Mouse (Mus musculus) CH12F3 (cell line): Measurements from ENCODE around the gene Slc22a2.
"Not testable (repeated sequence)": the region's sequence is repeated elsewhere in the genome, so short reads cannot be mapped to it uniquely, and the experiment has no call there.

Source experiments
- in situ Hi-C: fragments of 300-500 bp; cut with MboI; formaldehyde crosslinking; loops from 2 replicates; pipeline ENCODE4 v1.14.3; 2020; ENCODE audit warnings: low sequenced_read_pairs

Gene Slc22a2

DNA sequence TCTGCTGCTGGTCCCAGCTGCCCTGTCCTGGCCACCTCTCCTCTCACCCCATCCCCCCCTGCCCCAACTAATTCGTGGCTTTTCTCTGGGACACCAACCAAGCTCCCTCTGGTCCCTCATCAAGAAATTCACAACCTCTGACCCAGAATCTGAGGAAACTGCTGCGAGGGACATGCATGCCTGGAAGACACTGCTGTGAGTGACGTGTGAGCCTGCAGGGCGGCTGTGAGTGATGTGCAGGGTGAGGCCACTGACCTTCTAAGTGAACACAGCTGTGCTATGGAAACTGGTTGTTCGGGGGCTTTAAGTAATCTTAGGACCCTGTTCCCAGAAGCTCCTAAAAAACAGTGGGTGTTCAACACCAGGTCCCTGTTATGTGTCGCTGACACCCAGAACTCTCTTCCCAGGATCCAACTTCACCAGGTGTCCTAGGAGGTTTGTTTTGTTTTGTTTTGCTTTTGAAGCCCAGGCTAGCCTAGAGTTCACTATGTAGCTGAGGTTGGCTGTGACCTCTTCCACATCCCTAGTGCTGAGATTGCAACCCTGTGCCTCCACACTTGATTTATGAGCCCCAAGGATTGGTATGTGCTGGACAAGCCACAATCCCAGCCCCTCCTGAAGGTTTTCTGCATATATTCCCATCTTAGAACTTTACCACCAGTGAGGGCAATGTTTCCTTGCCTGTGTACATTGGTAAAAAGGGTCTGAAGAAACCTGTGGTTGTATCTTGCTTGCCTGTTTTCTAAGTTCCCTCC is 47.2 kb downstream of the Slc22a2 start:
- in situ Hi-C loops: no loop called here

DNA sequence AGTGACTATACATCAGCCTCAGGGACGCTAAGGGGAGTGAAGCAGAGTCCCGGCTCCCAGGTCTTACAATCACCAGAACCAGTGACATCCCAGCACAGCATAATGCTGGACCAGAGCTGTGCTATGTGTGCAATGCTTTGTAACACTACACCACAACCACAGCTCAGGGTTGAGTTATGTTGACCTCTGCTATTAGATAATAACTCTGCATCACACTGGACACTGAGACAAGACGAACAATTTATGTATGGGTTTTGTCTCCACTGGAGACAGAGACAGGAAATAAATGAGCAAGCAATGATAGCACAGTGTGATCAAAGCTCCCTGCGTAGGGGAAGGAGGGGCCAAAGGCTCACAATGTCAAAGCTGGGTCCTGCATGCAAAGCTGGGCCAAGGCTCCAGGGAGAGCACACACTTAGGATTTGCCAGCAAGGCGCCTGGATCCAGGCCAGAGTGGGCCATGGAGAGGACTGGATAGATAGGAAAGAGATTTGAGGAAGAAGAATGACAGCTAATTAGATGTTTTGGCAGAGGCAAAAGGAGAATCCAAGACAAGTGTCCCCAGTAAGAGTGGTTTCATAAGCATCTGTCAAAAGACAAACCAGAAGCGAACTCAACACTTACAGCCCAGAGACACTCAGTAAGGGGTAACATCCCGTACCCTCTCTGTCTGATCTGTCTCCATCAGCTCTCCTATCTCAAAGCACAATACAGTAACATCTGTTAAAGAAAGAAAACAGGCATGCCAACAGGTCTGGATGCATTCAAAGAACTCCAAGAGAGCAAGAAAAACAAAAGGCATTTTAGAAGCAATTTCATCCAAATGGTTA is 48.1 kb downstream of the Slc22a2 start:
- in situ Hi-C loops: no loop called here

DNA sequence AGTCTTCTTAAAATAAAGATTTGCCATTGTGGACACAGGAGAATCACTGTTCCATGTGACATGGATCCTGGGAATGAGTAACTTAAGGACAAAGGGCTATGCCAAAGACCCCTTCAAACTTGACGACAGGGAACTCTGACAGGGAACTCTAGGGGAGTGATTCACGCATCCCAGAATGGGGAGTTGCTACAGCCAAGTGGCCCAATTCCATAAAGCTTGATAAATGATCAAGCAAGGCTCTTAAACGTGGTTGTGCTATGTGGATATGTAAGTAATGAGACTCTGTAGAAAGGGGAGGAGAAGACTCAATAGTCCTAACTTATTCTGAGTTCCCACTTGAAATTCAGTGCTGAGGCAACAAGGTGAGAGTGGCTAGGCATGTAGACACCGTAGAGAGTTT is 50.9 kb downstream of the Slc22a2 start:
- in situ Hi-C loops: no loop called here

DNA sequence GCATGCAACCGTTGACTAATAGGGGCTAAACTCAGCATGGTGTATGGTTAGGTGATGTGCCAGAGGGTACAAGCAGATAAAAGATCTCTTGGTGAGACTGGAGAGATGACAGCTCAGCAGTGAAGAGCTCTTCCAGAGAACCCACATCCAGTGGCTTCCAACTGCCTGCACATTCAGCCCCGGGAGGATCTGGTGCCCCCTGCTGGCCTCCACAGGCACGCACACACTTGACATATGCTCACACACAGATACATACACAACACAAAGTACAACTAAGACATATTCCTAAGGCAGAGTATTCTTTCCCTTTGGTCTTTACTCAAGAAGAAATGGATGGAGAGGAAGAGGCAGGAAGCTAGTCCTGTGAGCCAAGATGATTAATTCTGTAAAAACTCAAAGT is 55.7 kb downstream of the Slc22a2 start:
- in situ Hi-C loops: no loop called here

DNA sequence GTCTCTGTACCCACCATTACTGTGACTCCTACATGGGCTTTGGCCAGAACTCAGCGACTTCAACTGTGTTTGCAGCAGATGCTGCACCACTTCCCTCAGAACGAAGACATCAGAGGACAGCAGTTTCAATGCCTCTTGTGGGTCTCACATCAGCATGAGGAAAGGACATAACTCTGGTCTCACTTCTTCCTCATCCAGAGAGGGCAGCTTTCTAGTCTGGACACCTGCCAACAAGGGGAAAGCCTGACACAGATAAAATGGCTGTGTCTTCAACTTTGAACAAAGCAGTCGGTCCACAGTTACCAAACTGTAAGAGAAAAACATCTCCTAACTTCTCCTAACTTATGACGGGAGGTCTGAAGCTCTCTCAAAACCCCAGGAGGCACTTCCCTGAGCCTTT is 57.2 kb downstream of the Slc22a2 start:
- in situ Hi-C loops: no loop called here

DNA sequence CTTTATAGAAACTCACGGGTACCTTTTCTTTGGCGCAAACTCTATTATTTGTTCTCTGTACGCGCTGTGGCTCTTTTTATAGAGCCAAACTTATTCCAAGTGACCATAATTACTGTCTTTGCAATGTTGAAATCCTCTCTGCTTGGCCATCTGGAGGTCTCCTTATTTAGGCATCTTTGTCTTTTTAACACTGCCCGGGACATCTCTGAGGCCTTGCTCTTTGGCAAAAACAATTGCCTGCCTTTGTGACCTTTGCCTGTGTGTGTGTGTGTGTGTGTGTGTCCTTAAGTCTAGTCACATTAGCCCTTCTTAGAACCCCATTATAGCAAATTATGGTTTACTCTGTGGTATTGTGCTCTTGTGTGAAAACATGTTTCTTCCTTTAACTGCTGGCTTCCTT is 61.5 kb downstream of the Slc22a2 start:
- in situ Hi-C loops: no loop called here

DNA sequence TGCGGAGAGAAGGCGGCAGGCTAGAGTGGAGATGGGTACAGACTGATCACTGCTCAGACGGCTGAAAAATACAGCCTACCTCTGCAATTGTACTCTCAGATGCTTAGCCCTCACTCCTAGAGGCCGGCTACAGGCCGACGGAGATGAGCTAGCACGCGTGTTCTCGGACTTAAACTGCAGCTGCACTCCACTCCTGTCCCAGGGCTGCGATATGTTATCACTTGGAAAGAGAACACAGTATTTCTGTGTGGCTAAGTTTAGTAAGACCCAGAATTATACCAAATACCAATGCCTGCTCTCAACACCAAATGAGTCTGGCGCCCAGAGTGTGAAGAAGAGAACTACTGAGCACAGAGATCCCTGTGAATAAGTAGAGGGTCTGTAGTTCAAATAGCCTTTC is 68.7 kb downstream of the Slc22a2 start:
- in situ Hi-C loops: no loop called here

DNA sequence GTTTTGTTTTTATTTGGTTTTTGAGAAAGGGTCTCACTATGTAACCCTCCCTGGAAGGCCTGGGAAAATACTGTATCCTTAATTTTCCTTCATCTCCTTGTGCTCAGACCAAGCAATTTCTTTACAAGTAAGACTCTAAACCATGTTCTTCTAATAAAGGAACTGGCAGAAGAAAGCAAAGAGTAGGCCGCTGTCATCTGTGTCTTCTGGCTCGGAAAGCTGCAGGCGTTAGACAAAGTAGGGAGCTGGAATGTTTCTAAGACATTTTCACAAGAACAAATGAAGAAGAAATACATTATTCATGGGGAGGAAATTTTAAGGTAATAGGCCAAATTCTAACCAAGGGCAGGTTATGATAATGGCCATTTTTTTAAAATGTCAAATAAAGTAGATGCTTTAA is 70.1 kb downstream of the Slc22a2 start:
- in situ Hi-C loops: no loop called here

DNA sequence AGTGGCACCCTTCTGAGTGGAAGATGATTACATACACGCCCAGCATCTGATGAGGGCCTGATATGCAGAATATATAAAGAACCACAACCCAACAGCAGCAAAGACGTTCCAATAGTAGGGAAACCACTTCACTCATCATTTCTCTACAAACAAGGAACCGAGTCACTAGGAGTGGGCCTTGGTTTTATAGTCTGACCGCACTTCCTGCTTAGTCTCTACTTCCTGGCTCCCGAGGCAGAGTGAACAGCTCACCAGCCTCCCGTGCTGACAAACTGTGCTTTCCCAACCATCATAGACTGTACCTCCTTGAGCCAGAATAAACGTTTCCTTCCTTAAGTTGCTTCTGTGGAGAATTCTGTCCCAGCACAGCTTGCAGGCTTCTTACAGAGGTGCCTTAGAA is 71.9 kb downstream of the Slc22a2 start:
- in situ Hi-C loops: no loop called here

DNA sequence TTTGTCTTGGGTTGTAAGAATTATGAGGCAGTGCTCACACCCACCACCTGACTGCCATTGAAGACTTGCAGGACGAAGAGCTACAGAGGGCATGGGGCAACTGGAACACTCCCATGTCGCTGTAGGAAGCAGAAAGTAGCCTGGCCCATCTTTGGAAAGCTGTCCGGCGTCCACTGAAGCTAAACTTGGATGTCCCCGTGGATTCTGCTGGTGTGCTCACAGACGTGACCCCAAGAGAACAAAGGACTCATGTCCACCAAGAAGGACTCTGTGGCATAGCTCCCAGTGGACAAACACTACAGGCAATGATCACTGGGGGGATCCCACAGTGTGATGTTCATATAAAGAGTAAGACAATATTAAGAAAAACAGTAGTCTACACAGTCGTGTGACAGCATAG is 74.9 kb downstream of the Slc22a2 start:
- in situ Hi-C loops: no loop called here

DNA sequence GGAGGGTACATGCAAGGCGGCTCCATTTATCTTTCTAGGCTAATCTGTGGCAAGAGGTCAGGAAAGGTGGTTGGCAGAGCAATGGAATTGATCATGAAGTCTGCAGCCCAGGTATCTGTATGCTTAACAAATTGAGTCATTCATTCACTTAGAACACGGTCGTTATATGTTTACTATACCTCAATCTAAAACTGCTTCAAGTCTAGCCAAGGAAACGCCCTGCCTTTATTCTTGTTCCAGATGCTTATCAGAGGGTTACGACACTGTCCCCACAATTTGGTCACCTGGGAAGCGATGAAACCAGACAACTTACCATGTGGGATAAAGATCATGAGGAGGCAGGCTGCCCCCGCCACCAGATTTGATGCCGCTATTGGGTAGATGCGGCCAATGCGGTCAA is 75.3 kb downstream of the Slc22a2 start:
- in situ Hi-C loops: no loop called here

DNA sequence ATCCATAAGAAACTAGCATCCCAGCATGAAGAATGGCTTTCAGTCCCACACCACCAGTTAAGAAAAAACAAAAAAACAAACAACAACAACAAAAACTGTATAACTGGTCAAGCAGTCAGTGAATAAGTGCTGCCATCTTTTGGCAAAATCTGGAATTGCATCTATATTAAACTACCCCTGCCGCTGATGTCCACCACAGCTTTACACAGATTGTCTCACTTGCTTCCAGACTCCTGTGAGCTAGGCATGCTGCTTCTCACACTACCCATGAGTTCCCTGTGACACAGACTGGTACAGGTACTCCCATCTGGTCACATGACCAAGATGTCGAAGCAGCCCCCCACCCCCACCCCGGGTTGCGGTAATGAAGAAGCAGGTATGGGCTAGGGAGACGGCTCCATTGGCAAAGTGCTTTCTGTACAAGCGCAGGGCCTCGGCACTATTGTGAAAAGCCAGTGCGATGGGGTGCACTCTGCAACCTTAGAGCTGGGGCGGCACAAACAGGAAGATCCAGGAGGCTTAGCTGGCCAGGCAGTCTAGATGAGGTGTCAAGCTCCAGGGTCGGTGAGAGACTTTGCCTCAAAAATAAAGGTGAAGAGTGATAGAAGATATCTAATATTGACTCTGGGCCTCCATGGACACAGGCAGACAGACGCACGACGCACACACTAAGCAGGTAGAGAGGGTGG is 76.8 kb downstream of the Slc22a2 start:
- in situ Hi-C loops: no loop called here

DNA sequence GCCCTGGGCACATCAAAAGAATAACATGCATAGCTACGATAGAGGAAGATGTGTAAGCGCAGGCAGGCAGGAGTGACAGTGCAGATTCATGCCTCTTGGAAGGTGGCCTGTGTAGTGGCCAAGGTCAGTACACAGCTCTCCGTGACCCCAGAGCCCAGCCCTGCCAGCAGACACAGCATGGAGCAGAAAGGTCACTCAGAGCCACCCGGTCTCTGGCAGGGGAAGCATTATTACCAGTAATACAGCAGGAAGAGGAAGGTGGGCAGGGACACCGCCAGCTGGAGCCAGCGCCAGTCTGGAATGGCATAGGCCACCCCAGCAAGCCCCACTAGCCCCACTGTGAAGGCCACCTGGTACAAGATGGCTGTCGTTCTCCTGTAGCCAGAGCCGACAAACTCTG is 80.2 kb downstream of the Slc22a2 start:
- in situ Hi-C loops: no loop called here

DNA sequence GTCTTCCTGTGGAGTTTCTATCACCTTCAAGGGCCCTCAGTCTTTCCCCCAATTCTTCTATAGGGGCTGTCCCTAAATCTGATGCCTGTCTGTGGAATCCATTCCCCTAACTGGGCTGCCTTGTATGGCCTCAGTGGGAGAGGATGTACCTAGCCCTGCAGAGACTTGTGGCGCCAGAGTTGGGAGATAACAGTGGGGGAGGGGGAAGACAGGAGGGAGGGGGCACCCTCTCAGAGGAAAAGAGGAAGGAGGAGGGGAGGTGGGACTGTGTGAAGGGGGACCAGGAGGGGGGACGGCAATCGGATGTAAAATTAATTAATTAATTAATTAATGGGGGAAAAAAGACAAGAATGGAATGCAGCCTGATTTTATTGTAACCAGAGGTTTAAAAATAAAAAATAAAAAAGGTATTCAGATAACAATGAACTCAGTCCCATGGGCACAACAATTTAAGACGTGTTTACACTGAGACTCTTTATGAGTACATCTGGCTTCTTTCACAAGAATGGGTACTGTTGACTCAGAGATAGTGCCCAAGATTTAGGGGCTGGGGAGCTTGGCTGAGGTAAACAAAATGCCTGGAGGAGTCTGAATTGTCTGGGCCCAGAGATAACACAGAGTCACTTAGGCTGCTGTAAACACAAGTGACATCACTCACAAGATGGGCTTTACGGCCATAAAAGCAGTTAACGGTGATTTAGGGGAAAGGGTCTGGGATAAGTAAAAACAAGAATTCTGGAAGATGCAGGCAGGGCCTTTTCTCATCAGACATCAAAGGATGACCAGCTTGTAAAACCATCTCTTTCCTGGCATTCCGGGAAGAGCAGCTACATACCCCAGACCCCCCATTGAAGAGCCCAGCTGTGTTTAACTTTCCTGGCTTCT is 84.8 kb downstream of the Slc22a2 start:
- in situ Hi-C loops: no loop called here

DNA sequence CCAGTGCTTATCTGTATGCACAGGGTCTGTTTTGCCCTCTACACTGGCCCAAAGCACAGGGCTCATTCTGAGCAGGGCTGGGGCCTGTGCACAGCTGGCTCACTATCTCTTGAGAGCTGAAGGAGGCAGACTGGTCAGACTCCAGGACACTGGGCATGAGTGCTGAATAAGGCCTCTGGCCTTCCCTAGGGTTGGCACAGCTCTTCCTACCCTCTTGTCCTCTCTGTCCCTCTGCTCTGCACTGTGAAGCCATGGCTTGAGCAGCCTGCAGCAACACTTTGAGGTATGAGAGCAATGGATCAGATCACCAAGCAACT is 85.4 kb downstream of the Slc22a2 start:
- in situ Hi-C loops: no loop called here

DNA sequence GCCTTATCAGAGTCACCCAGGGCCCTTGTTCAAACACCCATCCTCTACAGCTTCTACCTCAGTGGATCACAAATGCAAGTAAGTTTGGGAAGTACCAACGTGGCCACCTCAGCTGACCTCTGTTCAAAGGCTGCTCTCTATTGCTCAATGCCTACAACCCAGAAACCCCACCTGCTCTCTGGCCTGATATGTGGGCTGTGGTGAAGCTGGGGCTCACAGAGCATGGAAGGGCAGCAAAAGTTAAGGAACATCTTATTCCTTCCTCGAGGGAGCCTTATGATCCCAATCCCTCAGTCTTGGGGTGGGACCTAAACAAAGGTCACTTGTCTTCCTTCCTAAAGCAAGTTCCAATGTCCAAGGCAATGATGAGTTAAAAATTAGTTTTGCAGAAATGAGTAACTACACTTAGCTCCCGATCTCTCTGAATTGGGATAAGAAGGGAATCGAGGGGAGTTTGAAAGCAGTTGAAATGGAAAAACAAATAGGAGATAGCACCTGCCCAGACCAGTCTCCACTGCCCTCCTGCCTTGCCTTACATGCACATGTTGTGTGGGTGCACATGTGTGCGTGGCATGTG is 87.2 kb downstream of the Slc22a2 start:
- in situ Hi-C loops: no loop called here

DNA sequence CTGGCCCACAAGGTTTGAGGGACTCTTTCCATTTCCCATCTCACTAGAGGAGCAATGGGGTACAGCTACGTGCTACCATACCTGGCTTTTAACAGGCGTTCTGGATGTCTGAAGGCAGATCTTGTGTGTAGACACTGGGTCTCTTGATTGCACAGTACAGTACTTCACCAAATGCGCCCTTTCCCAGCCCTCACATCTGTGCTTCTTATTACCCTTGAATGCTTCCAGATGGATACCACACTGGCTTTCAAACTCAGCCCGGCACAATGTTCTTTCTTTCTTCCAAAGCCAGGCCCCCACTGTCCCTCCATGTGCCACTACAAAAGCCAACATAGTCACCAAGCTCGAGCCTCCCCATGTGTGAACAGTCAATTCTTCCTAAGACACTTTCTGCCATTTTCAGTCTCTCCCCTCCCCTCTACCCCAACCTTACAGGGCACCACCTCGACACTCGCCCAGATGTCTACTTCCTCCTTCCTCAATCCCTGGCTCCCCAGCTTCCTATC is 88.4 kb downstream of the Slc22a2 start:
- in situ Hi-C loops: no loop called here

DNA sequence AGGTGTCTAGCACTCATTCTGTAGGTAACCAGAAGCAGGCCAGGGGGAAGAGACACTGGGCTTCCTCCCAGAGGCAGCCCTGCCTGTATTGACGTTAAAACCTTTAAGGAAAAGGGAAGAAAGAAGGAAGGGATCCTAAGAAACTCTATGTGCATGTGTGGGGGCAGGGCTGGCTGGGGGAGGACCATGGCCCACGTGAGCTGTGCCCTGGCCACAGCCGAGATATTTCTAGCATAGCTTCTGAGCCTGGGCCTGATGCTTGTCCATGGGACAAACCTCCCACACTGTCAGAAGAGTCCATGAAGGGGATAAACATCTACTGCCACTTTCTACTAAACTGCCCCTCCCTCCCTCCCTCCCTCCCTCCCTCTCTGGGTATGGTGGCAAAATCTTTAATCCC is 89.9 kb downstream of the Slc22a2 start:
- in situ Hi-C loops: no loop called here

DNA sequence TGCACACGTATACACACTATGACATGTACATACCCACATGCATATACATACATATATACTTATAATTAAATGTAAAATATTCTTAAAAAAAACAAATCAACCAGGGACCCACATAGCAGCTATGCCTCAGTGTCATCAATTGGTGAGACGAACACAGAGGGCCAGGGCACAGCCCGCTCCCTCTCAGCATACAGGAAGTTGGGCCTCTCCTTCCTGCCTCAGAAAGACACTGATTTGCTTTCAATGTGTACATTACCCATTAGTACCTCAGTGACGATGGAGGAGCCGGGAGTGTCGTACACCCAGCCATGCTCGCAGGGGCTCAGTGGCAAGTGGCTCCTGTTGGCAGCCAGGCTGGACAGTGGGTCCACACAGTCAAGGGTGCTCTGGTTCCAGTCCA is 91.0 kb downstream of the Slc22a2 start:
- in situ Hi-C loops: not testable (repeated sequence)

DNA sequence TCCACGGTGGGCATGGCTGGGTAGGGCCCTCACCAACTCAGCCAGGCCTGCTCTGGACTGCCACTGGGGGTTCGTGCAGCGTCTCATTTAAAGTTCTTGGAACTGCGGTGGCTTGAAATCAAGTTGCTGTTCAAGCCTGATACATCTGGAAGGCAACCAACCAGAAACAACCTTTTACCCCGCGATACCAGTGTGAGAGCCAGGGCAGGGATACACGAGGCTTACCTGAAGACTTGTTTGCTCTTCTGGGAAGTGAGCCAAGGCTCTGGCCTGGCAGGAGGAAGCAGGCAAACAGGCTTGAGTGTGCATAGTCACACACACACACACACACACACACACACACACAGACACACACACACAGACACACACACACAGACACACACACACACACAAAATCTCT is 91.7 kb downstream of the Slc22a2 start, which contains the start of gene Slc22a1:
TSS of gene Slc22a1 (minus strand) at position 184 of the 400 bp plus-strand sequence.
- in situ Hi-C loops: no loop called here
